ENCODE assay signal across 12 mouse cellular contexts in the genomic region with DNA sequence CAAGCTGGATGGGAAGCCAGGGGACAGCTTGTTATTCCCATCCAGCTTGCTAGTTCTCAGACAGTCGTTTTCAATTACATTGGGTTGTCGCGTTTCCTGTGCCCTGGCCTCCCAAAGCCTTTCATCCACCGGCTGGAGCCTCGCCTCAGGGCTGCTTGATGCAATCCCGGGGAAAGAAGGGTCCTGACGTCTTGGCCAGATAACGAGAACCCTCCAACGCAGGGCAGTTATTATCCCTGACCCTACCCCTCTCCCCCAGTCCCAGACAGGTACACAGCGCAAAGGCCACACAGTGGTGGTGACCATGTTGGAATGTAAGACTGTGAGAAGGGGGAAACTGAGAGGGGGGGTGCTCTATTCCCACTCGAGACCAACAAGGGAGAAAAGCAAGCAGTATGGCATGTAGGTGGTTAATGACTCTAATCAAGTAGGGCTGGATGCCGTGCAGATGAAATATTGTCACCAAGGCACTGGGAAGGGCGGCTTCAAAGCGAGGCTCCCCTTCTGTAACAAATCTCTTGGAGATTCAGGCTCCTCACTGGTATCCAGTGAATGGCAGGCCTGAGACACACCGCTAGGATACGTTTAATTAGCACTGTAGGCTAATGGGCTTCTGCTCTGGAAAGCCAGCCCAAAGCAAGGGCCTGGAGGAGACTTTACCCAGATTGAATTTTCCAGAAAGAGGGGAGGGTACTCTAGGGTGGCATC.
A peak's percentile ranks its signal among the peaks of the same experiment; 100 is the strongest.
DNase-seq lines count a peak whose midpoint lies in the region; ATAC-seq lines count a peak whose summit lies in the region.
"Had no signal": no experiment of that assay in that cellular context is flagged by ENCODE, and none has a peak within 500 bp of the region (broad histone marks: within the 10 kb centered on the region; RNA-seq: fewer than 3 reads in every experiment).

No protein-coding gene starts in this region.

- H3K4me1 ChIP-seq in kidney, embryonic 16.5 days (ENCODE audit: insufficient read depth, low read length) = peaks cover 8% of the 10 kb centered on the region
- H3K4me1 ChIP-seq in hindbrain, embryonic 10.5 days (replicated peaks) = peaks cover 41% of the 10 kb centered on the region
- H3K4me1 ChIP-seq in midbrain, embryonic 13.5 days (replicated peaks) = peaks cover 41% of the 10 kb centered on the region

- no peak for DNase-seq in kidney, adult 8-10 months
- peak; percentile 68 for DNase-seq in embryo, embryonic 10.5 days (ENCODE audit: low spot score)
- peak; percentile 39 for DNase-seq in hindbrain, embryonic 10.5 days (ENCODE audit: low spot score)
- DNase-seq in adrenal gland, postnatal 36 days = no peak
- DNase-seq in T-cell, adult 2 months (ENCODE audit: low spot score) = no peak
- no peak for DNase-seq in frontal cortex, postnatal 36 days (ENCODE audit: low spot score in 2 of 2)
- DNase-seq: B cell, adult 2 months had no signal

- no peaks in the 10 kb centered on the region for H3K27me3 ChIP-seq in kidney, embryonic 16.5 days (ENCODE audit: insufficient read depth, low read length)
- H3K27me3 ChIP-seq in hindbrain, embryonic 10.5 days (ENCODE audit: insufficient read depth, poor library complexity, severe bottlenecking) = peaks cover 4% of the 10 kb centered on the region; the same call in 1 of the 2 replicates
- no peaks in the 10 kb centered on the region for H3K27me3 ChIP-seq in midbrain, embryonic 13.5 days

- H3K27ac ChIP-seq in kidney, embryonic 16.5 days (ENCODE audit: low read length) = no peak overlapping the region
- peak overlapping the region; percentile 74 for H3K27ac ChIP-seq in hindbrain, embryonic 10.5 days
- H3K27ac ChIP-seq in midbrain, embryonic 13.5 days = peak overlapping the region; percentile 25
- H3K27ac ChIP-seq: heart, embryonic 10.5 days; stomach, postnatal 0 days had no signal

- WGBS in kidney, embryonic 16.5 days = 14% methylated on average over 16 of the region's 16 CpGs
- 57% methylated on average over 16 of the region's 16 CpGs for WGBS in hindbrain, embryonic 10.5 days
- 43% methylated on average over 16 of the region's 16 CpGs for WGBS in midbrain, embryonic 13.5 days

- ATAC-seq in kidney, embryonic 16.5 days (ENCODE audit: low FRiP score, low TSS enrichment) = peak; percentile 31; the same call in 1 of the 2 replicates
- ATAC-seq in midbrain, embryonic 13.5 days = peak; percentile 68
- ATAC-seq: intestine, postnatal 0 days had no signal

- no peak overlapping the region for H3K4me3 ChIP-seq in kidney, embryonic 16.5 days (ENCODE audit: low read length)
- H3K4me3 ChIP-seq in hindbrain, embryonic 10.5 days = no peak overlapping the region
- no peak overlapping the region for H3K4me3 ChIP-seq in midbrain, embryonic 13.5 days (replicated peaks)
- H3K4me3 ChIP-seq: heart, embryonic 10.5 days had no signal

- no peaks in the 10 kb centered on the region for H3K36me3 ChIP-seq in kidney, embryonic 16.5 days (ENCODE audit: insufficient read depth, low read length)
- no peaks in the 10 kb centered on the region for H3K36me3 ChIP-seq in hindbrain, embryonic 10.5 days
- no peaks in the 10 kb centered on the region for H3K36me3 ChIP-seq in midbrain, embryonic 13.5 days

- no peak overlapping the region for H3K9ac ChIP-seq in kidney, embryonic 16.5 days (replicated peaks; ENCODE audit: low read length)
- H3K9ac ChIP-seq in midbrain, embryonic 13.5 days (replicated peaks) = no peak overlapping the region

- H3K4me2 ChIP-seq in kidney, embryonic 16.5 days (replicated peaks; ENCODE audit: low read depth, low read length) = no peak overlapping the region
- H3K4me2 ChIP-seq in midbrain, embryonic 13.5 days (replicated peaks) = no peak overlapping the region

- H3K9me3 ChIP-seq in kidney, embryonic 16.5 days (ENCODE audit: low read length) = no peaks in the 10 kb centered on the region
- peaks cover 14% of the 10 kb centered on the region; the same call in 1 of the 2 replicates for H3K9me3 ChIP-seq in hindbrain, embryonic 10.5 days
- H3K9me3 ChIP-seq in midbrain, embryonic 13.5 days = peaks cover 9% of the 10 kb centered on the region

Comparison
In these comparisons a context has a peak if more than half of its experiments do, and no peak if none do; other contexts are left out.
1. DNase-seq: peak in embryo, embryonic 10.5 days (single experiment) and hindbrain, embryonic 10.5 days (single experiment); none in kidney, adult 8-10 months (0 of 2), adrenal gland, postnatal 36 days (0 of 2), T-cell, adult 2 months (single experiment) and frontal cortex, postnatal 36 days (0 of 2).